Mouse (Mus musculus): Measurements from ENCODE around the gene C9. TPM values are rescaled to one million over a fixed set of nuclear protein-coding genes. Genes with fewer than 3 reads are reported as not detected.

Gene C9
- polyA plus RNA-seq, 1 experiment from 2014 or later: not detected

DNA sequence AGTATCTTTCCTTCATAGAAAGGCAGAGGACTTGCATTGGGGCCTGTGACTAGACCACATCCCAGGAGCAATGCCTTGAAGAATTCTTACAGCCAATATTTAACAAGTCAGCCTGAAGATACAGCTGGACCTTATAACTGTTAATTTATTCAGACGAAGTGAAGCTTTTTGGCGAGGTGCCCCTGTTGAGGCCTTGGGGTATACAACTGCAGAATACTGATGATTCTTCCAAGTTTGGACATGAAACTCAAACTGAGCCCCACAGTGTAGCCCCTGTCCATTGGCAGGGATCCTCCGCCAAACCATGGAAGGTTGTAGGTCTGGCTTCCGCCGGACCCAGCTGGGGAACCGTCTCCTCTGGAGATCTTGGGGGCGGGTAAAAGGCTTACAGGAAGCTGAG is 12.7 kb upstream of the C9 start:
- no peaks in the 10 kb centered on the region for H3K27me3 ChIP-seq (replicated peaks)
- no peak overlapping the region for H3K4me3 ChIP-seq
- peaks cover 76% of the 10 kb centered on the region for H3K36me3 ChIP-seq
- no peak overlapping the region for H3K4me2 ChIP-seq
- H3K9me3 ChIP-seq: no peaks in the 10 kb centered on the region
- H3K9ac ChIP-seq: no peak overlapping the region
- no peak for ATAC-seq (ENCODE audit: extremely low read depth, insufficient number of reproducible peaks, low FRiP score, low TSS enrichment)
- H3K4me1 ChIP-seq: no peaks in the 10 kb centered on the region
- H3K27ac ChIP-seq (replicated peaks): no peak overlapping the region
- WGBS: 82% methylated on average over 7 of the region's 7 CpGs

DNA sequence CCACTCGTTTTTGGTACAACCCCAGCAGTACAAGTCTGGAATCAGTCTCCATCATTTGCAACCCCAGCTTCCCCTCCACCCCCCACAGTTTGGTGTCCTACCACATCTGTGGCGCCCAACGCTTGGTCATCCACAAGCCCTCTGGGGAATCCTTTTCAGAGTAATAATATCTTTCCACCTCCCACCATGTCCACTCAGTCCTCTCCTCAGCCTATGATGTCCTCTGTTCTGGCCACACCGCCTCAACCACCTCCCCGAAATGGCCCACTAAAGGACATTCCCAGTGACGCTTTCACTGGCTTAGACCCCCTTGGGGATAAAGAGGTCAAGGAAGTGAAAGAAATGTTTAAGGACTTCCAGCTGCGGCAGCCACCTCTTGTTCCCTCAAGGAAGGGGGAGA is 9.8 kb upstream of the C9 start:
- H3K9ac ChIP-seq: no peak overlapping the region
- H3K27ac ChIP-seq (replicated peaks): no peak overlapping the region
- no peak overlapping the region for H3K4me3 ChIP-seq
- H3K36me3 ChIP-seq: peaks cover 69% of the 10 kb centered on the region
- WGBS: 76% methylated on average over 7 of the region's 7 CpGs
- no peaks in the 10 kb centered on the region for H3K4me1 ChIP-seq
- ATAC-seq (ENCODE audit: extremely low read depth, insufficient number of reproducible peaks, low FRiP score, low TSS enrichment): no peak
- no peaks in the 10 kb centered on the region for H3K9me3 ChIP-seq
- no peak overlapping the region for H3K4me2 ChIP-seq
- H3K27me3 ChIP-seq (replicated peaks): no peaks in the 10 kb centered on the region

DNA sequence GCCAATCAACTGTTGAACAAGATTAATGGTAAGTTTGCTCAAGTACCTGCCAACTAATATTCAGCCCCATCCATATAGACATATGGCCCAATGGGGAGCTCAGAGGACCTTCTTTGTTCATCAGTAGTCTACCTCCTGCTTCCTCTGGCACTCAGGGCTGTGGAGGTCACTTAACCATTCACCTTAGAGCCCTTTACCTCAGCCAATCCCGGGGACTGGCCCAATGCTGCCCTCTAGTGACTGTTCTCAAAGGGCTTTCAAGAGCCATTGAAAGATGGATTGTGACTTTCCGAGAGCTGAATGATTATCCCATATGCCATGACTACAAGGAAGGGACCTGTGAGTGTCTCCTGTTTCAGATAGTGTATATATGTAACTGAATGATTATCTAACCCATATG is 9.4 kb upstream of the C9 start:
- Histone ChIP-seq H3K4me3 (no peak overlapping the region), H3K27ac (replicated peaks) (no peak overlapping the region), H3K27me3 (replicated peaks) (no peaks in the 10 kb centered on the region), H3K4me1 (no peaks in the 10 kb centered on the region), H3K36me3 (peaks cover 67% of the 10 kb centered on the region), H3K9me3 (no peaks in the 10 kb centered on the region), H3K9ac (no peak overlapping the region), H3K4me2 (no peak overlapping the region)
- ATAC-seq (ENCODE audit: extremely low read depth, insufficient number of reproducible peaks, low FRiP score, low TSS enrichment): no peak
- 52% methylated on average over 2 of the region's 2 CpGs for WGBS

DNA sequence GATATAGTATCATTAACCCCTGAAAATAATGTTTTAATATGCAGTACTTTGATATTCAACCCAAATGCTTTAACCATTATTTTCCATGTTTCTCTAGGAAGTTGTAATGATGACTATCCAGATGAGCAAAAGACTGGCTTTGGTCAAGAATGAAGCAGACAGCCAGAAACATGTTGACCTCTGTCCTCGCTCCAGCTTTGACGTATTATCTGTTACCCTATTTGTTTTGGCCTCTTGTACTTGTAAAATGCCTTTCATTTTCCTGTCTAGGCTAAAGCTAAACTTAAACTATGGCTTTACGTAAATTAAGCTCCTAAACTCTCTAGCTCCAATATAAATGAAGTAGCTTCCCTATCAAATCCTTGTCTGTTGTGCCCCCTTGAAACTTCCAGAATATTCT is 6.4 kb upstream of the C9 start:
- H3K27ac ChIP-seq (replicated peaks): no peak overlapping the region
- 62% methylated on average over 3 of the region's 3 CpGs for WGBS
- H3K4me3 ChIP-seq: no peak overlapping the region

DNA sequence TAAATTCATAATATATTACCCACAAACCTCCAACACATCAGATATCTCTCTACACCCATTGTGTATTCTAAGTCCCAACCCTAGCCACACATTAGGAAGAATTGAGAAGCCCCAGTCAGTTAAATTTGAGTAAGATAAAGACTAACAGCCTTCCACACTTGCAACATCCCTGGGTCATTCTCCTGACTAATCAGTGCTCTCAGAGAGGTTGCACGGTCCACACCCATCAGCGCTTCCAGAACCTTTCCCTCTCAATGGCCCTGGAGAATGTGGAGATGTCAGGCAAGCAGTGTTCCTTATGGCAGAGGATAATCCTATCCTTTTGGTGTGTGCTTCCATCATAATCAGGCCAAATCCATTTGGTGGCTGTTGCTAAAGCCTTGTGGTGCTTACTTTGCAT is 675 bp upstream of the C9 start:
- no peak overlapping the region for H3K27ac ChIP-seq (replicated peaks)

More for the DNA sequence above, 6.4 kb upstream of the C9 start:
- Histone ChIP-seq H3K4me1 (no peaks in the 10 kb centered on the region), H3K36me3 (peaks cover 50% of the 10 kb centered on the region), H3K9ac (no peak overlapping the region), H3K4me2 (no peak overlapping the region), H3K9me3 (no peaks in the 10 kb centered on the region), H3K27me3 (replicated peaks) (no peaks in the 10 kb centered on the region)
- ATAC-seq (ENCODE audit: extremely low read depth, insufficient number of reproducible peaks, low FRiP score, low TSS enrichment): no peak

DNA sequence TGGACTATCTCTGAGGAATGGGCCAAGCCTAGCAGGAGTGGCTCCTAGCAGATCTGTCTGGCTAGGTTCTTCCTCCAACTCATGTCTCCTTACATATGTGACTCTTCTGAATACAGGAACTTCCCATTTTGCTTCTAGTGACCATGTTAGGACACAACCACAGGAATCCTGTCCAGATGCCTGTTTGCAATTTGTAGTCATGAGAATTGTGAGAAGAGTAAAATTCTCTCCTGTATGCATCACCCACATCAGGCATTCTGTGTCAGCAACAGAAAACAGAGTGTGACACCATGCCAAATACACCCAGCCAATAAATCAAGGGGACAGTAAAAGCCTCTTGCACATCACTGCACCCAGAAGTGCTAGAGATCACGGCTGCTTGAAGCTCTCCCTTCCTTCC is 1.1 kb downstream of the C9 start:
- 79% methylated on average over 1 of the region's 1 CpGs for WGBS
- Histone ChIP-seq H3K27me3 (replicated peaks) (no peaks in the 10 kb centered on the region), H3K4me3 (no peak overlapping the region), H3K4me2 (no peak overlapping the region), H3K27ac (replicated peaks) (no peak overlapping the region), H3K4me1 (peaks cover 26% of the 10 kb centered on the region), H3K36me3 (no peaks in the 10 kb centered on the region), H3K9me3 (no peaks in the 10 kb centered on the region), H3K9ac (no peak overlapping the region)
- ATAC-seq (ENCODE audit: extremely low read depth, insufficient number of reproducible peaks, low FRiP score, low TSS enrichment): no peak

More for the DNA sequence above, 675 bp upstream of the C9 start:
- Histone ChIP-seq H3K4me3 (no peak overlapping the region), H3K4me2 (no peak overlapping the region), H3K4me1 (peaks cover 26% of the 10 kb centered on the region), H3K9ac (no peak overlapping the region), H3K27me3 (replicated peaks) (no peaks in the 10 kb centered on the region), H3K9me3 (no peaks in the 10 kb centered on the region), H3K36me3 (peaks cover 14% of the 10 kb centered on the region)
- ATAC-seq (ENCODE audit: extremely low read depth, insufficient number of reproducible peaks, low FRiP score, low TSS enrichment): no peak
- WGBS: 75% methylated on average over 2 of the region's 2 CpGs

DNA sequence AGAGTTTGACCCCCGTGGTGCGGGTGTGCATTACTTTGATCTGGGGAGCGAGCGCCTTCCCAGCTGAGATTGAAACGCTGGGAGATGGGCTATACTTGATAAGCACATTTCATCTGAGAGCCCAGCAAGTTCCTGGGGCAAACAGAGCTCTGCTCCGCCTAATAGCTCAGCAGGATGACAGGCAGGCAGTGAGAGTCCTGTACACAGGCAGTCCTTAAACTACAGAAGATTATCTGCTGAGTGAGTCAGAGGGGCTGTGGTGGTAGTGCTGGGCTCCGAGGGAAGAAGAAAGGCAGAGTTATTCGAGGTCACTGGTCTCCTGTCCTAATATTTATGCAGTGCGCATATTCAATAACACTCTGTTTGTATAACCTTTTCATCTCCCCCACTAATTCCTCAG is 3.8 kb downstream of the C9 start:
- Histone ChIP-seq H3K4me2 (peak overlapping the region; percentile 48), H3K4me1 (peaks cover 26% of the 10 kb centered on the region), H3K36me3 (no peaks in the 10 kb centered on the region), H3K9ac (0 out of 2 replicates have a peak overlapping the region, but pooled peaks have one; percentile 38), H3K27me3 (replicated peaks) (no peaks in the 10 kb centered on the region), H3K4me3 (no peak overlapping the region), H3K27ac (replicated peaks) (no peak overlapping the region), H3K9me3 (no peaks in the 10 kb centered on the region)
- ATAC-seq (ENCODE audit: extremely low read depth, insufficient number of reproducible peaks, low FRiP score, low TSS enrichment): no peak
- 17% methylated on average over 9 of the region's 9 CpGs for WGBS

DNA sequence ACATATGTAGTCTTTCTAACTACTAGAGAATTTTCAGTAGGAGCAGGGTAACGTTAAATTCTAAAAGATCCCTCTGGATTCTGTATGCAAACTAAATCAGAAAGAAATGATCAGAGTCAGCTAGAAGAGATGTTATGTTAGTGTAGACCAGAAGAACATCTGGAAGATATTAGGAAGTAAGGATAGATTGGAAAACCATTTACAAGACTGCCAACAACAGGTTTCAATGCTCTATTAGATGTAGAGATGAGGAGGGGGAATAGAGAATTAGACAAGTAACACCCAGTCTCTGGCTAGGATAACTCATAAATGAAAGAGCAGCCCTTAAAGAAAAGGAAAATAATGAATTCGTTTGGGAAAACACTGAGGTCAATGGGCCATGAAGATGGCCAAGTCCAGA is 9.3 kb downstream of the C9 start:
- no peaks in the 10 kb centered on the region for H3K27me3 ChIP-seq (replicated peaks)
- ATAC-seq (ENCODE audit: extremely low read depth, insufficient number of reproducible peaks, low FRiP score, low TSS enrichment): no peak
- no peak overlapping the region for H3K9ac ChIP-seq
- H3K4me1 ChIP-seq: no peaks in the 10 kb centered on the region
- no peak overlapping the region for H3K4me3 ChIP-seq
- no peak overlapping the region for H3K27ac ChIP-seq (replicated peaks)
- no peaks in the 10 kb centered on the region for H3K36me3 ChIP-seq
- H3K9me3 ChIP-seq: no peaks in the 10 kb centered on the region
- WGBS: 73% methylated on average over 2 of the region's 2 CpGs
- no peak overlapping the region for H3K4me2 ChIP-seq

DNA sequence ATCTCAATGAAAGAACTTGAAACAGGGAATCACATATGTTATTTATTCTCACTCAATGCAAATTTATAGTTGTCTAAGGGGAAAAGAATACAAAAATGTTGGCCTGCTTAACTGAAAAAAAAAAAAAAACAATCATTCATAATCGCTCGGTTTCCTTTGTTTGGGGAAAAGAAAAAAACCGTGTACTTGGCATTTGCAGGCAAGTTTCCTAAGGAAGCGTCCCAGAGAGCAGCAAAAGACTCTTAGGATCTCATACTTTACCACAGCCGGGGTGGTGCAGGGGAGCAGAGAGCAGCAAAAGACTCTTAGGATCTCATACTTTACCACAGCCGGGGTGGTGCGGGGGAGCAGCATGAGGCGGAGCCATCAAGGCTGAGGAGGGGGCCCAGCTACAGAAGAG is 16.3 kb downstream of the C9 start:
- Histone ChIP-seq H3K9me3 (no peaks in the 10 kb centered on the region), H3K4me2 (no peak overlapping the region), H3K27me3 (replicated peaks) (no peaks in the 10 kb centered on the region), H3K4me3 (no peak overlapping the region), H3K4me1 (no peaks in the 10 kb centered on the region), H3K9ac (no peak overlapping the region), H3K36me3 (no peaks in the 10 kb centered on the region), H3K27ac (replicated peaks) (peak overlapping the region; percentile 24; the same call in 1 of the 2 replicates)
- 65% methylated on average over 8 of the region's 8 CpGs for WGBS
- ATAC-seq (ENCODE audit: extremely low read depth, insufficient number of reproducible peaks, low FRiP score, low TSS enrichment): no peak

DNA sequence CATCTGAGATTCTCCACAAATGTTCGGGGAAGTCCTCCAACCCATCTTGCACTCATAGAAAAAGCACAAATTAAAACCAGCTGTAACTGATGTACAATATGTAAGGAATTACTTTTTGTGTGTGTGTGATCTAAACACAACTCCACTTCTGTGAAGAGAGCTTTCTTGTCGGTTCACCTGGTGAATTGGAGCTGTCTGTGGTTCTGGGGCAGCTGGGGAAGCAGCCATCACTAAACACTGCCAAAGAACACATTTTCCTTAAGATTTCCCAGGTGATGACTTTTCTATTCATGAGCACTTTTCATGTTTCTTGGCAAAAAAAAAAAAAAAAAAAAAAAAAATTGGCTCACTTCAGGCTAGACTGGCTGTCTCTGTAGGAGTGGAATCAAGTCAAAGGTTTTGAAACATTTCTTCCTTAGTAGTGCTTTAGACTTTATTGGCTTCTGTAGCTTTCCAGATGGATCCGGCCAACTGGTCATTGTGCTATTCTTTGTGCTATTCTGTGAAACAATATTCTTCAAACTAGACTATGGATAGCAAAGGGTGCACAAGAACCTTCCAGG is 18.3 kb downstream of the C9 start:
- H3K27me3 ChIP-seq (replicated peaks): no peaks in the 10 kb centered on the region
- no peak overlapping the region for H3K4me2 ChIP-seq
- no peaks in the 10 kb centered on the region for H3K9me3 ChIP-seq
- no peaks in the 10 kb centered on the region for H3K36me3 ChIP-seq
- H3K27ac ChIP-seq (replicated peaks): no peak overlapping the region
- no peak overlapping the region for H3K4me3 ChIP-seq
- H3K9ac ChIP-seq: no peak overlapping the region
- no peaks in the 10 kb centered on the region for H3K4me1 ChIP-seq
- 74% methylated on average over 3 of the region's 3 CpGs for WGBS
- ATAC-seq (ENCODE audit: extremely low read depth, insufficient number of reproducible peaks, low FRiP score, low TSS enrichment): no peak

DNA sequence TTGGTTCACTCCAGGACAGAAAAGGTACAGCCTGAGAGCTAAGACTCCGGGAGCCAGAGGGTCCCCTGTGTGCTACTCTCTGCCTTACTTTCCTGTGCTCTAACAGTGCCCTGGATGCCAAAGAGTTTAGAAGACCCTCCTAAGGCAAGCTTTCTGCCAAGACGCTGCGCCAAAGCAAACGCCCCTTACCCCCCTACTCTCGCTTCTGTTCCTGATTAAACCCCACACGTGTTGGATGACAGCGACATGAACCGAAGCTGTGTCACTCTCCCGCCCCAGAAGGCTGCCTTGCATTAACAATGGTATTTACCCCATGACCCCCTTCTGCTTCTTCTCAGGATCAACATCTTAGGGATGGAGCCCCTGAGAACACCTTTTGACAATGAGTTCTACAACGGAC is 21.9 kb downstream of the C9 start:
- Histone ChIP-seq H3K27me3 (replicated peaks) (no peaks in the 10 kb centered on the region), H3K9me3 (no peaks in the 10 kb centered on the region), H3K36me3 (no peaks in the 10 kb centered on the region), H3K9ac (no peak overlapping the region), H3K4me2 (no peak overlapping the region), H3K4me3 (no peak overlapping the region), H3K4me1 (no peaks in the 10 kb centered on the region), H3K27ac (replicated peaks) (no peak overlapping the region)
- WGBS: 59% methylated on average over 10 of the region's 10 CpGs
- ATAC-seq (ENCODE audit: extremely low read depth, insufficient number of reproducible peaks, low FRiP score, low TSS enrichment): no peak

DNA sequence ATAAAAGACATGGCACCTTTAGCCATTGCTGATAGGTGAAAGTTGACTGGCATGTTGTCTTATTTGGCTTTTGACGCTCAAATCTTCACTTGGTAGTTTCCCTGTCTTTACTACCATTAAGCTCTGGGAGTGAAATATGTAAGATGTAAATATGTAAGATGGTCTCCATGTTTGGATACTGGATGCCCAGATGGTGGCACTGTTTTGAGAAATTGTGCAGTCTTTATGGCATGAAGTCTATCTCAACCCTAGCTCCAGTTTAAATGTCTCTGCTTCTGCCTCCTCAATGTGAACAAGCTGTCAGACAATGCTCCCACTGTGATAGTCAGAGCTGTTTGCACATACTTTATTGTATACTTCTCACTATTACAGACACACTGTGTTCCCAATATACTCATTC is 23.7 kb downstream of the C9 start:
- H3K4me2 ChIP-seq: no peak overlapping the region
- 83% methylated on average over 1 of the region's 1 CpGs for WGBS
- no peaks in the 10 kb centered on the region for H3K9me3 ChIP-seq
- no peak overlapping the region for H3K9ac ChIP-seq
- no peaks in the 10 kb centered on the region for H3K4me1 ChIP-seq
- ATAC-seq (ENCODE audit: extremely low read depth, insufficient number of reproducible peaks, low FRiP score, low TSS enrichment): no peak
- no peak overlapping the region for H3K4me3 ChIP-seq
- no peak overlapping the region for H3K27ac ChIP-seq (replicated peaks)
- H3K36me3 ChIP-seq: no peaks in the 10 kb centered on the region
- no peaks in the 10 kb centered on the region for H3K27me3 ChIP-seq (replicated peaks)

Measured in heart, embryonic 13.5 days (tissue).